Mouse (Mus musculus): Measurements from ENCODE around the gene Cdc14b. TPM values are rescaled to one million over a fixed set of nuclear protein-coding genes. Genes with fewer than 3 reads are reported as not detected.

The Cdc14b gene
- polyA plus RNA-seq, 1 experiment from 2014 or later: 9.4 TPM

- H3K27ac ChIP-seq (ENCODE audit: low read length): peak within 1 kb of the TSS; percentile 93
- H3K4me3 ChIP-seq (ENCODE audit: low read depth, low read length): peak within 1 kb of the TSS; percentile 81
- no peaks in the 10 kb centered on the region for H3K27me3 ChIP-seq (ENCODE audit: control insufficient read depth, insufficient read depth, low read depth, low read length)
- peak; percentile 93 for ATAC-seq (ENCODE audit: low read depth)
- H3K9ac ChIP-seq (ENCODE audit: low read depth, low read length): peak within 1 kb of the TSS; percentile 82
- H3K36me3 ChIP-seq (ENCODE audit: control insufficient read depth, insufficient read depth): peaks cover 4% of the 10 kb centered on the region
- peaks cover 25% of the 10 kb centered on the region for H3K4me1 ChIP-seq (ENCODE audit: control insufficient read depth, low read depth, low read length)
- WGBS (ENCODE audit: insufficient replicate concordance): under 1% methylated on average over 67 of the region's 74 CpGs
- no peaks in the 10 kb centered on the region for H3K9me3 ChIP-seq (replicated peaks; ENCODE audit: control insufficient read depth, low read length)
- H3K4me2 ChIP-seq (ENCODE audit: low read depth, low read length): peak within 1 kb of the TSS; percentile 93
Observed at GRCm38 (mm10) chr13:64312024-64312915, 37.2 kb upstream of the Cdc14b start, which contains the start of gene Aaed1. Gene Aaed1, minus strand, starts transcription at chr13:64312710.

DNA sequence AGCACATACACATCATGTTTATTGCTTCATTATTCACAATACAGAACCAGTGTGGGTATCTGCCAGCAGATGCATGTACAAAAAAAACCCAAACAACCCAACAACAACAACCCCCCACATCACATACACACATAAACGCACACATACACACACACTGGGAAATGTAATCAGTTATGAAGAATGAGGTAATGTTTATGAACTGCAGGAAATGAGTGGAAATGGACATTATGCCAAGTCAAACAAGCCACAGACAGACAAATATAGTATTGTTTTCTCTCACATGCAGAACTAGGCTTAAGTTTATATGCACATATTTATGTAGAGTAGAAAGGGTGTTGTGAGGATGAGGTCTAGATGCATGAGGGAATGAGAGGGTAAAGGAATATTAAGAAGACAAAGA lies 36.2 kb upstream of the Cdc14b start:
- no peak for ATAC-seq (ENCODE audit: low read depth)
- Histone ChIP-seq H3K9me3 (replicated peaks; ENCODE audit: control insufficient read depth, low read length) (no peaks in the 10 kb centered on the region), H3K27me3 (ENCODE audit: control insufficient read depth, insufficient read depth, low read depth, low read length) (no peaks in the 10 kb centered on the region), H3K4me1 (ENCODE audit: control insufficient read depth, low read depth, low read length) (peaks cover 25% of the 10 kb centered on the region), H3K9ac (ENCODE audit: low read depth, low read length) (peak overlapping the region; percentile 82), H3K4me2 (ENCODE audit: low read depth, low read length) (peak overlapping the region; percentile 93), H3K27ac (ENCODE audit: low read length) (peak overlapping the region; percentile 51), H3K4me3 (ENCODE audit: low read depth, low read length) (peak overlapping the region; percentile 81), H3K36me3 (ENCODE audit: control insufficient read depth, insufficient read depth) (peaks cover 7% of the 10 kb centered on the region)
- 53% methylated on average over 1 of the region's 1 CpGs for WGBS (ENCODE audit: insufficient replicate concordance)

DNA sequence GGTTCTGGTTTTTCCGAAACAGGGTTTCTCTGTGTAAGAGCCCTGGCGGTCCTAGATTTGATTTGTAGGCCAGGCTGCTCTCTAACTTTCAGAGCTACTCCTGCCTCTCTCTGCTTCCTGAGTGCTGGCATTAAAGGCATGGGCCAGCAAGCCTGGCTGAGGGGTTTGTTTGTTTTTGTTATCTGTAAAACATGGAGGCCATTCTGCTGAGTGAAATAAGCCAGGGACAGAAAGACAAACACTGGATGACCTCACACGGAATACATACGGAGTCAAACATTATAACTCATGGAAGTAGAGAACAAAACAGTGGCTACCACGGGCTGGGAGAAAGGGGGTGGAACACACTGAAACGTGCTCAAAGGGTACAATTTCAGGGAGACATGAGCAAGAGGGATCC lies 35.5 kb upstream of the Cdc14b start:
- H3K4me2 ChIP-seq (ENCODE audit: low read depth, low read length): peak overlapping the region; percentile 93; the same call in 1 of the 2 replicates
- 47% methylated on average over 6 of the region's 6 CpGs for WGBS (ENCODE audit: insufficient replicate concordance)
- peaks cover 25% of the 10 kb centered on the region for H3K4me1 ChIP-seq (ENCODE audit: control insufficient read depth, low read depth, low read length)
- no peaks in the 10 kb centered on the region for H3K9me3 ChIP-seq (replicated peaks; ENCODE audit: control insufficient read depth, low read length)
- H3K9ac ChIP-seq (ENCODE audit: low read depth, low read length): no peak overlapping the region
- H3K27ac ChIP-seq (ENCODE audit: low read length): peak overlapping the region; percentile 51
- no peak; the same call in 1 of the 2 replicates for ATAC-seq (ENCODE audit: low read depth)
- no peak overlapping the region for H3K4me3 ChIP-seq (ENCODE audit: low read depth, low read length)
- H3K36me3 ChIP-seq (ENCODE audit: control insufficient read depth, insufficient read depth): peaks cover 7% of the 10 kb centered on the region
- H3K27me3 ChIP-seq (ENCODE audit: control insufficient read depth, insufficient read depth, low read depth, low read length): no peaks in the 10 kb centered on the region

GRCm38 (mm10) chr13:64309842-64310241 lies 34.8 kb upstream of the Cdc14b start:
- 14% methylated on average over 11 of the region's 11 CpGs for WGBS (ENCODE audit: insufficient replicate concordance)
- no peak for ATAC-seq (ENCODE audit: low read depth)
- H3K4me2 ChIP-seq (ENCODE audit: low read depth, low read length): peak overlapping the region; percentile 93; the same call in 1 of the 2 replicates
- H3K36me3 ChIP-seq (ENCODE audit: control insufficient read depth, insufficient read depth): peaks cover 7% of the 10 kb centered on the region
- no peak overlapping the region for H3K9ac ChIP-seq (ENCODE audit: low read depth, low read length)
- H3K4me1 ChIP-seq (ENCODE audit: control insufficient read depth, low read depth, low read length): peaks cover 25% of the 10 kb centered on the region
- H3K9me3 ChIP-seq (replicated peaks; ENCODE audit: control insufficient read depth, low read length): no peaks in the 10 kb centered on the region
- H3K27me3 ChIP-seq (ENCODE audit: control insufficient read depth, insufficient read depth, low read depth, low read length): no peaks in the 10 kb centered on the region
- no peak overlapping the region for H3K4me3 ChIP-seq (ENCODE audit: low read depth, low read length)
- H3K27ac ChIP-seq (ENCODE audit: low read length): no peak overlapping the region

- no peak overlapping the region for H3K4me3 ChIP-seq (ENCODE audit: low read depth, low read length)
- peaks cover 7% of the 10 kb centered on the region for H3K36me3 ChIP-seq (ENCODE audit: control insufficient read depth, insufficient read depth)
- H3K9me3 ChIP-seq (replicated peaks; ENCODE audit: control insufficient read depth, low read length): no peaks in the 10 kb centered on the region
- H3K4me1 ChIP-seq (ENCODE audit: control insufficient read depth, low read depth, low read length): peaks cover 25% of the 10 kb centered on the region
- no peak overlapping the region for H3K27ac ChIP-seq (ENCODE audit: low read length)
- WGBS (ENCODE audit: insufficient replicate concordance): 27% methylated on average over 5 of the region's 5 CpGs
- no peak for ATAC-seq (ENCODE audit: low read depth)
- H3K4me2 ChIP-seq (ENCODE audit: low read depth, low read length): no peak overlapping the region
- H3K27me3 ChIP-seq (ENCODE audit: control insufficient read depth, insufficient read depth, low read depth, low read length): no peaks in the 10 kb centered on the region
- H3K9ac ChIP-seq (ENCODE audit: low read depth, low read length): no peak overlapping the region
Observed at GRCm38 (mm10) chr13:64309036-64309435, 33.9 kb upstream of the Cdc14b start.

DNA sequence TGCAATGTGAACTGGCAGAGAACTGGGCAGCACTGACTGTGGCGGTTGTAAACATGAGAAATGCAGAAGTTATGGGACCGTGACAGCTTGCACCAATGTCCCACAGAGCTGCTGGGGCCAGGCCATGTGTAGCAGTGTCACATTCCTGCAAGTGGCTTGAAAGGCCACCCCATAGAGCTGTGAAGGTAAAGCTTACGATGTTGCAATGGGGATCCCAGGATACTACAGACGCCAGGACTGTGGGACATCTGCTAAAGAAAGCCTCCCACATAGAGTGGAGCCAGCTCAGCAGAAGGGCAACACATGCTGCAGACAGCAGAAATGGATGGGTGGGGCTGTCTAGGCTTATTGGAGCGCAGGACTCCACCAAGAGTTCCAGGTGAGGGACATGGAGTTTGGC lies 32.4 kb upstream of the Cdc14b start:
- Histone ChIP-seq H3K4me2 (ENCODE audit: low read depth, low read length) (no peak overlapping the region), H3K27ac (ENCODE audit: low read length) (no peak overlapping the region), H3K27me3 (ENCODE audit: control insufficient read depth, insufficient read depth, low read depth, low read length) (no peaks in the 10 kb centered on the region), H3K36me3 (ENCODE audit: control insufficient read depth, insufficient read depth) (peaks cover 7% of the 10 kb centered on the region), H3K9ac (ENCODE audit: low read depth, low read length) (no peak overlapping the region), H3K4me3 (ENCODE audit: low read depth, low read length) (no peak overlapping the region), H3K4me1 (ENCODE audit: control insufficient read depth, low read depth, low read length) (peaks cover 20% of the 10 kb centered on the region), H3K9me3 (replicated peaks; ENCODE audit: control insufficient read depth, low read length) (no peaks in the 10 kb centered on the region)
- no peak for ATAC-seq (ENCODE audit: low read depth)
- WGBS (ENCODE audit: insufficient replicate concordance): 62% methylated on average over 5 of the region's 5 CpGs

DNA sequence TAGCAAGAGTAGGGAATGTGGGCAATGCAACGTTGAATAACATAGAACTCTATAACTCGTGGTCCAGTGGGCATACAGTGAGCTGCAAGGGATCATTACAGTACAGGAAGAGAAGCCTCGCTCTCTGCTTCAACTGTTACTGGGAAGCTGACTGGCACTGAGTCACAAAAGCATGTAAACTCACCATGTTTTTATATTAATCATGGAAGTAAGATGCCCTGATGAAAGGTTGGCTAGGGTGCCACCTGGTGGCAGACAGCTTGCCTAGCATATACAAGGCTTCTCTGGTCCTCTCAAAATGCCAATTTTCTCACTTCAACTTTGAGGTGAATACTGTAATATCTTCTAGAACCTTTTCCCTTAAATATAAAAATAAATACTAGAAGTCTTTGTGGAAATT lies 31.0 kb upstream of the Cdc14b start:
- Histone ChIP-seq H3K4me2 (ENCODE audit: low read depth, low read length) (no peak overlapping the region), H3K27ac (ENCODE audit: low read length) (no peak overlapping the region), H3K9me3 (replicated peaks; ENCODE audit: control insufficient read depth, low read length) (no peaks in the 10 kb centered on the region), H3K4me3 (ENCODE audit: low read depth, low read length) (no peak overlapping the region), H3K4me1 (ENCODE audit: control insufficient read depth, low read depth, low read length) (peaks cover 15% of the 10 kb centered on the region), H3K9ac (ENCODE audit: low read depth, low read length) (no peak overlapping the region), H3K27me3 (ENCODE audit: control insufficient read depth, insufficient read depth, low read depth, low read length) (no peaks in the 10 kb centered on the region), H3K36me3 (ENCODE audit: control insufficient read depth, insufficient read depth) (peaks cover 7% of the 10 kb centered on the region)
- ATAC-seq (ENCODE audit: low read depth): no peak
- WGBS (ENCODE audit: insufficient replicate concordance): 59% methylated on average over 3 of the region's 3 CpGs

DNA sequence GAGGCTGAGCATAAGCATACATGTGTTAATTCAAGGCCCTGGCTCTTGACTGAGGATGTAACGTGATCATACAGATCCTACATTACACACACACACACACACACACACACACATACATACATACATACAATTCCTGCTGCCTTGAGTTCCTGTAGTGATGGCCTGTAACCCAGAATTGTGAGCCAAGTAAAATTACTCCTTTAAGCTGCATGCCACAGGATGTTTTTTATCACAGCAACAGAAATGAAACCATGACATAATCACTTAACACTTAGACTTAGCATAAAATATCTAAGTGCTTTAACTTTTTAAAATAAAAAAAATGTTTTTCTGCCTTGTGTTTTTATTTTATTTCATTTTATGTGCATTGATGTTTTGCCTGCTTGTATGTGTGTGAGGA lies 24.0 kb upstream of the Cdc14b start:
- Histone ChIP-seq H3K4me1 (ENCODE audit: control insufficient read depth, low read depth, low read length) (no peaks in the 10 kb centered on the region), H3K9me3 (replicated peaks; ENCODE audit: control insufficient read depth, low read length) (no peaks in the 10 kb centered on the region), H3K9ac (ENCODE audit: low read depth, low read length) (no peak overlapping the region), H3K4me3 (ENCODE audit: low read depth, low read length) (no peak overlapping the region), H3K27ac (ENCODE audit: low read length) (no peak overlapping the region), H3K4me2 (ENCODE audit: low read depth, low read length) (no peak overlapping the region), H3K36me3 (ENCODE audit: control insufficient read depth, insufficient read depth) (no peaks in the 10 kb centered on the region; the same call in 1 of the 2 replicates), H3K27me3 (ENCODE audit: control insufficient read depth, insufficient read depth, low read depth, low read length) (no peaks in the 10 kb centered on the region)
- WGBS (ENCODE audit: insufficient replicate concordance): 76% methylated on average over 1 of the region's 1 CpGs
- ATAC-seq (ENCODE audit: low read depth): no peak

DNA sequence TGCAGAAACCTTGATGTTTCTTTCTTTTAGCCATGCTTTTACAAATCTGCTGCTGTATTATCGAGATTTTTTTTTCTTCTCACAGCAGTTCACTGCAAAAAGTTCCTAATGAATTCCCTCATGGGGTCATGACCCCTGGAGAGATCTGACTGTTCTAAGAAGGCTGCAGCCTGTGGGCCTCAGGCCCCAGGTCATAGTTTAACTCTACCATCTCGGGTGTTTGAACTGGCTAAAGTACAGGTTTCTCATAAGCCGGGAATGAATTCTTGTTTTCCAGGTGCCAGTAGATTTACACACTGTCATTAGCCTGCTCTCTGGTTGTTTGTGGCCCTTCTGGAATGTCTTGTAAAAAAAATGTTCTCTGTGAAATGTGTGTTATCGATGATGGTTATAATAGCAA lies 11.7 kb upstream of the Cdc14b start:
- Histone ChIP-seq H3K4me3 (ENCODE audit: low read depth, low read length) (no peak overlapping the region), H3K9ac (ENCODE audit: low read depth, low read length) (no peak overlapping the region), H3K4me2 (ENCODE audit: low read depth, low read length) (no peak overlapping the region), H3K4me1 (ENCODE audit: control insufficient read depth, low read depth, low read length) (peaks cover 2% of the 10 kb centered on the region; the same call in 1 of the 2 replicates), H3K27ac (ENCODE audit: low read length) (no peak overlapping the region), H3K36me3 (ENCODE audit: control insufficient read depth, insufficient read depth) (no peaks in the 10 kb centered on the region; the same call in 1 of the 2 replicates), H3K27me3 (ENCODE audit: control insufficient read depth, insufficient read depth, low read depth, low read length) (no peaks in the 10 kb centered on the region), H3K9me3 (replicated peaks; ENCODE audit: control insufficient read depth, low read length) (peaks cover 3% of the 10 kb centered on the region)
- ATAC-seq (ENCODE audit: low read depth): 0 out of 2 replicates have a peak, but pooled peaks have one; percentile 43
- 50% methylated on average over 4 of the region's 4 CpGs for WGBS (ENCODE audit: insufficient replicate concordance)

All from liver, embryonic 16.5 days (tissue).